Comparison of ENCODE assay signal across 11 mouse cellular contexts in genomic region chr3:69912859-69913258, GRCm38 (mm10). TPM values are rescaled to one million over a fixed set of nuclear protein-coding genes. Genes with fewer than 3 reads are reported as not detected.
DNase-seq lines count a peak whose midpoint lies in the region; ATAC-seq and TF ChIP-seq lines count a peak whose summit lies in the region.
"Had no signal": no experiment of that assay in that cellular context is flagged by ENCODE, and none has a peak within 500 bp of the region (broad histone marks: within the 10 kb centered on the region; RNA-seq: fewer than 3 reads in every experiment).

No protein-coding gene starts in this region.

- intact Hi-C loops in heart, postnatal 25 days (cut with DNase I), result no loop called here
- intact Hi-C loops in left cerebral cortex, postnatal 25 days (cut with DNase I), result no loop called here

- no peaks in the 10 kb centered on the region for H3K36me3 ChIP-seq in heart, embryonic 10.5 days
- no peaks in the 10 kb centered on the region for H3K36me3 ChIP-seq in liver, embryonic 11.5 days (ENCODE audit: control insufficient read depth, insufficient read depth, low read length)
- no peaks in the 10 kb centered on the region for H3K36me3 ChIP-seq in limb, embryonic 13.5 days
- H3K36me3 ChIP-seq in forebrain, postnatal 0 days (ENCODE audit: insufficient read depth), result no peaks in the 10 kb centered on the region

- H3K4me1 ChIP-seq in heart, embryonic 10.5 days, result peaks cover 6% of the 10 kb centered on the region; the same call in 1 of the 2 replicates
- H3K4me1 ChIP-seq in liver, embryonic 11.5 days (replicated peaks; ENCODE audit: control insufficient read depth, insufficient read depth, low read length), result no peaks in the 10 kb centered on the region; the same call in 1 of the 2 replicates
- H3K4me1 ChIP-seq in limb, embryonic 13.5 days, result peaks cover 11% of the 10 kb centered on the region
- H3K4me1 ChIP-seq in forebrain, postnatal 0 days (ENCODE audit: insufficient read depth), result no peaks in the 10 kb centered on the region

- H3K27ac ChIP-seq in heart, embryonic 10.5 days, result 0 out of 2 replicates have a peak overlapping the region, but pooled peaks have one; percentile 42
- no peak overlapping the region for H3K27ac ChIP-seq in liver, embryonic 11.5 days (ENCODE audit: low read depth, low read length)
- no peak overlapping the region for H3K27ac ChIP-seq in limb, embryonic 13.5 days
- no peak overlapping the region for H3K27ac ChIP-seq in forebrain, postnatal 0 days (ENCODE audit: low read depth, low read length)

- no peaks in the 10 kb centered on the region for H3K27me3 ChIP-seq in heart, embryonic 10.5 days (ENCODE audit: insufficient read depth, poor library complexity, severe bottlenecking)
- no peaks in the 10 kb centered on the region for H3K27me3 ChIP-seq in liver, embryonic 11.5 days (replicated peaks; ENCODE audit: control insufficient read depth, insufficient read depth, low read length)
- H3K27me3 ChIP-seq in limb, embryonic 13.5 days, result 0 out of 2 replicates have a peak, but pooled peaks cover 2% of the 10 kb centered on the region
- no peaks in the 10 kb centered on the region for H3K27me3 ChIP-seq in forebrain, postnatal 0 days (ENCODE audit: insufficient read depth, low read length)

- peak overlapping the region; percentile 12; the same call in 1 of the 2 replicates for H3K4me2 ChIP-seq in liver, embryonic 11.5 days
- peak overlapping the region; percentile 51 for H3K4me2 ChIP-seq in limb, embryonic 13.5 days (replicated peaks)
- no peak overlapping the region for H3K4me2 ChIP-seq in forebrain, postnatal 0 days (ENCODE audit: low read depth)

- H3K9me3 ChIP-seq in heart, embryonic 10.5 days, result no peaks in the 10 kb centered on the region
- H3K9me3 ChIP-seq in liver, embryonic 11.5 days (ENCODE audit: control insufficient read depth, low read length), result no peaks in the 10 kb centered on the region
- H3K9me3 ChIP-seq in limb, embryonic 13.5 days, result no peaks in the 10 kb centered on the region
- no peaks in the 10 kb centered on the region for H3K9me3 ChIP-seq in forebrain, postnatal 0 days (ENCODE audit: low read length)

- ATAC-seq in liver, embryonic 11.5 days (replicated peaks; ENCODE audit: low FRiP score), result no peak
- ATAC-seq in limb, embryonic 13.5 days (ENCODE audit: low FRiP score, low read depth), result peak; percentile 64; the same call in 1 of the 2 replicates
- ATAC-seq in forebrain, postnatal 0 days, result no peak

- H3K4me3 ChIP-seq in heart, embryonic 10.5 days, result peak overlapping the region; percentile 29; the same call in 1 of the 2 replicates
- no peak overlapping the region for H3K4me3 ChIP-seq in liver, embryonic 11.5 days (ENCODE audit: low read depth, low read length)
- no peak overlapping the region for H3K4me3 ChIP-seq in limb, embryonic 13.5 days
- H3K4me3 ChIP-seq in forebrain, postnatal 0 days (ENCODE audit: low read depth, low read length), result no peak overlapping the region

- peak; percentile 80 for DNase-seq in heart, embryonic 10.5 days (ENCODE audit: low spot score)
- no peak for DNase-seq in heart, postnatal 25 days (ENCODE audit: low spot score)
- no peak for DNase-seq in liver, embryonic 11.5 days (ENCODE audit: low spot score)
- no peak for DNase-seq in liver
- DNase-seq in embryo, embryonic 11 days, result peak; percentile 31
- DNase-seq in forebrain, postnatal 0 days, result no peak
- no peak for DNase-seq in left cerebral cortex, postnatal 25 days (ENCODE audit: low spot score in 2 of 2)
- DNase-seq: cerebellum, adult 18-20 months; gastrocnemius, postnatal 36 days had no signal

- no peak for TF ChIP-seq CTCF in forebrain, postnatal 0 days (IDR thresholded peaks at IDR 0.05; ENCODE audit: low read depth)

- WGBS in heart, embryonic 10.5 days, result 27% methylated on average over 14 of the region's 14 CpGs
- 47% methylated on average over 14 of the region's 14 CpGs for WGBS in liver, embryonic 11.5 days
- WGBS in limb, embryonic 13.5 days, result 37% methylated on average over 14 of the region's 14 CpGs
- WGBS in forebrain, postnatal 0 days, result 33% methylated on average over 14 of the region's 14 CpGs

- H3K9ac ChIP-seq in liver, embryonic 11.5 days (ENCODE audit: low read depth, low read length), result no peak overlapping the region
- H3K9ac ChIP-seq in limb, embryonic 13.5 days, result 0 out of 2 replicates have a peak overlapping the region, but pooled peaks have one; percentile 48
- no peak overlapping the region for H3K9ac ChIP-seq in forebrain, postnatal 0 days

RNA-seq across cellular contexts. Expression of gene Sptssb, which starts 53.1 kb away (rescaled TPM):
- polyA plus RNA-seq in heart, embryonic 10.5 days (2016; fragmentation: Nextera tagmentation; extraction: Ambion mirVana), result 0.23 and 1.6 TPM in 2 replicates
- total RNA-seq in heart, postnatal 25 days (2021), result not detected
- polyA plus RNA-seq in liver, embryonic 11.5 days (2014; fragmentation: Nextera tagmentation; extraction: Ambion mirVana), result 4.3 and 5.4 TPM in 2 replicates
- polyA plus RNA-seq in limb, embryonic 13.5 days (2015; fragmentation: Nextera tagmentation; extraction: Ambion mirVana), result 0.31 and 0.47 TPM in 2 replicates
- 0.62 and 0.67 TPM in 2 replicates for total RNA-seq in forebrain, postnatal 0 days (2014; rRNA removed)
- polyA plus RNA-seq in forebrain, postnatal 0 days (2015; fragmentation: Nextera tagmentation; extraction: Ambion mirVana), result 0.65 and 1.3 TPM in 2 replicates
- total RNA-seq in left cerebral cortex, postnatal 25 days (2021), result 1 to 10 TPM; 3.1 to 5.7 TPM
- total RNA-seq: adrenal gland, adult 18-20 months; gastrocnemius, postnatal 36 days had no signal

Comparison
In these comparisons a context has a peak if more than half of its experiments do, and no peak if none do; other contexts are left out.
1. DNase-seq: peak in heart, embryonic 10.5 days (single experiment) and embryo, embryonic 11 days (single experiment); none in heart, postnatal 25 days (single experiment), liver, embryonic 11.5 days (single experiment), liver (single experiment), forebrain, postnatal 0 days (single experiment) and left cerebral cortex, postnatal 25 days (0 of 2).